Mouse (Mus musculus) megakaryocyte, embryonic 14.5 days (primary cell): ENCODE measurements around the gene Zfp316.

Experiments used
- FLI1 ChIP-seq: IDR thresholded peaks from 2 replicates; pipeline ENCODE4 v1.6.1; 2012; ENCODE audit warnings: low read length, inconsistent platforms, mixed read lengths
- GATA1 ChIP-seq: IDR thresholded peaks from 3 replicates; pipeline ENCODE4 v1.6.1; 2012; ENCODE audit warnings: mixed read lengths, low read length, inconsistent platforms, borderline replicate concordance

DNA sequence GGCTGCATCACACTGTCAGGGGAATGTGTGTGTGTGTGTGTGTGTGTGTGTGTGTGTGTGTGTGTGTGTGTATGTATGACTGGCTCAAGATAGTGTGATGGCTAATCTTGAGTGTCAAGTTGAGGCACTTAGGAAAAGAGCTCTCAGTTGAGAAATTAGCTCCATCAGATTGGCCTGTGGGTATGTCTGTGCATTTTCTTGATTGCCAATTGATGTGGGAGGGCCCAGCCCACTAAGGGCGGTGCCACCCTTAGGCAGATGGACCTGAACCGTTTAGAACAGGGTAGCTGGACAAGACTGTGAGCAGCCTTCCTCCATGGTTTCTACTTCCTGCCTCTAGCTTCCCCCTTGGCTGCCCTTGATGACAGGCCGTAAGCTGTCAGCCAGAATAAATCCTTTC is 2.3 kb upstream of the Zfp316 start:
- no peak for TF ChIP-seq GATA1
- no peak for TF ChIP-seq FLI1
